Comparison of ENCODE assay signal across 12 mouse cellular contexts in genomic region chr2:115250019-115250807, GRCm38 (mm10).
DNase-seq lines count a peak whose midpoint lies in the region; ATAC-seq and TF ChIP-seq lines count a peak whose summit lies in the region.
"Had no signal": no experiment of that assay in that cellular context is flagged by ENCODE, and none has a peak within 500 bp of the region (broad histone marks: within the 10 kb centered on the region; RNA-seq: fewer than 3 reads in every experiment).

No protein-coding gene starts in this region.

- H3K27me3 ChIP-seq in kidney, adult 2 months (replicated peaks; ENCODE audit: control insufficient read depth, insufficient read depth, low read length) = no peaks in the 10 kb centered on the region
- no peaks in the 10 kb centered on the region for H3K27me3 ChIP-seq in lung, postnatal 0 days (replicated peaks; ENCODE audit: insufficient read depth, low read length)
- no peaks in the 10 kb centered on the region for H3K27me3 ChIP-seq in embryonic facial prominence, embryonic 12.5 days
- H3K27me3 ChIP-seq: limb, embryonic 12.5 days; Patski had no signal

- no peak for ATAC-seq in lung, postnatal 0 days
- ATAC-seq in embryonic facial prominence, embryonic 12.5 days (ENCODE audit: insufficient number of reproducible peaks, insufficient read depth, low FRiP score, low TSS enrichment) = no peak
- ATAC-seq: Patski had no signal

- no peak overlapping the region for H3K4me2 ChIP-seq in lung, postnatal 0 days (replicated peaks; ENCODE audit: low read depth, low read length)
- H3K4me2 ChIP-seq in embryonic facial prominence, embryonic 12.5 days (replicated peaks) = no peak overlapping the region
- H3K4me2 ChIP-seq: limb, embryonic 12.5 days had no signal

- no peak for TF ChIP-seq POLR2A in kidney, adult 2 months (IDR thresholded peaks at IDR 0.05; ENCODE audit: low read depth, low read length)

- H3K9ac ChIP-seq in lung, postnatal 0 days (replicated peaks; ENCODE audit: low read depth) = no peak overlapping the region
- H3K9ac ChIP-seq in embryonic facial prominence, embryonic 12.5 days = no peak overlapping the region
- H3K9ac ChIP-seq: limb, embryonic 12.5 days had no signal

- 0 out of 2 replicates have a peak overlapping the region, but pooled peaks have one; percentile 31 for H3K27ac ChIP-seq in kidney, adult 2 months (ENCODE audit: insufficient read depth, low read depth, low read length)
- H3K27ac ChIP-seq in lung, postnatal 0 days (ENCODE audit: low read length) = no peak overlapping the region
- H3K27ac ChIP-seq in embryonic facial prominence, embryonic 12.5 days = peak overlapping the region; percentile 69; the same call in 1 of the 2 replicates
- H3K27ac ChIP-seq: limb, embryonic 12.5 days had no signal

- no peaks in the 10 kb centered on the region for H3K36me3 ChIP-seq in kidney, adult 2 months (ENCODE audit: control insufficient read depth, insufficient read depth, low read length)
- H3K36me3 ChIP-seq in lung, postnatal 0 days (ENCODE audit: insufficient read depth, low read length) = no peaks in the 10 kb centered on the region
- no peaks in the 10 kb centered on the region for H3K36me3 ChIP-seq in embryonic facial prominence, embryonic 12.5 days
- H3K36me3 ChIP-seq: limb, embryonic 12.5 days had no signal

- TF ChIP-seq CTCF in kidney, adult 2 months (conservative IDR thresholded peaks at IDR 0.05; ENCODE audit: insufficient read depth, insufficient read length, low read depth, low read length) = no peak
- no peak for TF ChIP-seq CTCF in lung, postnatal 0 days (IDR thresholded peaks at IDR 0.05)

- intact Hi-C loops in left cerebral cortex, postnatal 25 days (cut with DNase I) = no loop called here

- WGBS in kidney, adult 2 months = 35% methylated on average over 5 of the region's 5 CpGs
- 36% methylated on average over 5 of the region's 5 CpGs for WGBS in lung, postnatal 0 days
- 44% methylated on average over 5 of the region's 5 CpGs for WGBS in embryonic facial prominence, embryonic 12.5 days

- DNase-seq in kidney, adult 2 months = peak; percentile 42
- no peak for DNase-seq in kidney, adult 11 months
- peak; percentile 63 for DNase-seq in lung, postnatal 0 days (ENCODE audit: low spot score)
- no peak for DNase-seq in lung, postnatal 14 days
- DNase-seq in telencephalon, adult 2 months (ENCODE audit: low read depth, low spot score) = peak; percentile 40
- no peak for DNase-seq in left cerebral cortex, postnatal 25 days (ENCODE audit: low spot score in 2 of 2)
- DNase-seq: adrenal gland, adult 2 months; cerebellum, adult 11 months had no signal

- H3K9me3 ChIP-seq in lung, postnatal 0 days (ENCODE audit: low read length) = no peaks in the 10 kb centered on the region
- H3K9me3 ChIP-seq in embryonic facial prominence, embryonic 12.5 days = no peaks in the 10 kb centered on the region
- H3K9me3 ChIP-seq: limb, embryonic 12.5 days had no signal

- H3K4me3 ChIP-seq in kidney, adult 2 months (ENCODE audit: insufficient read depth, low read depth, low read length) = no peak overlapping the region
- no peak overlapping the region for H3K4me3 ChIP-seq in lung, postnatal 0 days (ENCODE audit: low read depth, low read length)
- no peak overlapping the region for H3K4me3 ChIP-seq in embryonic facial prominence, embryonic 12.5 days
- H3K4me3 ChIP-seq: limb, embryonic 12.5 days; myocyte had no signal

- TF ChIP-seq EP300 in lung, postnatal 0 days (IDR thresholded peaks at IDR 0.05) = 0 out of 2 replicates have a peak, but pooled peaks have one; percentile 33

- peaks cover 9% of the 10 kb centered on the region; the same call in 1 of the 2 replicates for H3K4me1 ChIP-seq in kidney, adult 2 months (ENCODE audit: control insufficient read depth, insufficient read depth, low read length)
- no peaks in the 10 kb centered on the region for H3K4me1 ChIP-seq in lung, postnatal 0 days (ENCODE audit: insufficient read depth, low read depth, low read length)
- H3K4me1 ChIP-seq in embryonic facial prominence, embryonic 12.5 days = peaks cover 5% of the 10 kb centered on the region; the same call in 1 of the 2 replicates
- H3K4me1 ChIP-seq: limb, embryonic 12.5 days had no signal

Comparison
In these comparisons a context has a peak if more than half of its experiments do, and no peak if none do; other contexts are left out.
1. DNase-seq: peak in kidney, adult 2 months (single experiment), lung, postnatal 0 days (single experiment) and telencephalon, adult 2 months (single experiment); none in kidney, adult 11 months (single experiment), lung, postnatal 14 days (single experiment) and left cerebral cortex, postnatal 25 days (0 of 2).